Mouse (Mus musculus): Measurements from ENCODE around the gene Foxd1. TPM values are rescaled to one million over a fixed set of nuclear protein-coding genes. Genes with fewer than 3 reads are reported as not detected.

Foxd1 gene
- polyA plus RNA-seq, 1 experiment = not detected

GRCm38 (mm10) chr13:98358424-98359181 is 4.6 kb downstream of the Foxd1 start:
- Histone ChIP-seq H3K4me1 (ENCODE audit: control insufficient read depth) (peaks cover 4% of the 10 kb centered on the region), H3K27me3 (ENCODE audit: control insufficient read depth) (peaks cover 98% of the 10 kb centered on the region), H3K9me3 (ENCODE audit: control insufficient read depth, low read length) (peaks cover 5% of the 10 kb centered on the region; the same call in 1 of the 2 replicates), H3K36me3 (ENCODE audit: control insufficient read depth) (no peaks in the 10 kb centered on the region), H3K4me3 (replicated peaks) (no peak overlapping the region)
- TF ChIP-seq GATA1 (IDR thresholded peaks at IDR 0.05; ENCODE audit: low read length) (no peak), TAL1 (IDR thresholded peaks at IDR 0.05; ENCODE audit: low read length) (no peak)

GRCm38 (mm10) chr13:98359337-98359736 is 5.3 kb downstream of the Foxd1 start:
- Histone ChIP-seq H3K36me3 (ENCODE audit: control insufficient read depth) (no peaks in the 10 kb centered on the region), H3K9me3 (ENCODE audit: control insufficient read depth, low read length) (peaks cover 5% of the 10 kb centered on the region; the same call in 1 of the 2 replicates), H3K4me1 (ENCODE audit: control insufficient read depth) (peaks cover 2% of the 10 kb centered on the region), H3K4me3 (replicated peaks) (no peak overlapping the region), H3K27me3 (ENCODE audit: control insufficient read depth) (peaks cover 98% of the 10 kb centered on the region)
- TF ChIP-seq TAL1 (IDR thresholded peaks at IDR 0.05; ENCODE audit: low read length) = no peak
- no peak for TF ChIP-seq GATA1 (IDR thresholded peaks at IDR 0.05; ENCODE audit: low read length)

GRCm38 (mm10) chr13:98360391-98360790 is 6.3 kb downstream of the Foxd1 start:
- Histone ChIP-seq H3K27me3 (ENCODE audit: control insufficient read depth) (peaks cover 98% of the 10 kb centered on the region), H3K4me1 (ENCODE audit: control insufficient read depth) (no peaks in the 10 kb centered on the region), H3K4me3 (replicated peaks) (no peak overlapping the region), H3K9me3 (ENCODE audit: control insufficient read depth, low read length) (peaks cover 2% of the 10 kb centered on the region; the same call in 1 of the 2 replicates), H3K36me3 (ENCODE audit: control insufficient read depth) (no peaks in the 10 kb centered on the region)
- no peak for TF ChIP-seq GATA1 (IDR thresholded peaks at IDR 0.05; ENCODE audit: low read length)
- no peak for TF ChIP-seq TAL1 (IDR thresholded peaks at IDR 0.05; ENCODE audit: low read length)

GRCm38 (mm10) chr13:98361161-98361560 is 7.1 kb downstream of the Foxd1 start:
- Histone ChIP-seq H3K9me3 (ENCODE audit: control insufficient read depth, low read length) (peaks cover 3% of the 10 kb centered on the region; the same call in 1 of the 2 replicates), H3K36me3 (ENCODE audit: control insufficient read depth) (no peaks in the 10 kb centered on the region), H3K4me1 (ENCODE audit: control insufficient read depth) (no peaks in the 10 kb centered on the region), H3K27me3 (ENCODE audit: control insufficient read depth) (peaks cover 98% of the 10 kb centered on the region), H3K4me3 (replicated peaks) (no peak overlapping the region)
- no peak for TF ChIP-seq GATA1 (IDR thresholded peaks at IDR 0.05; ENCODE audit: low read length)
- TF ChIP-seq TAL1 (IDR thresholded peaks at IDR 0.05; ENCODE audit: low read length) = no peak

- H3K36me3 ChIP-seq (ENCODE audit: control insufficient read depth) = no peaks in the 10 kb centered on the region
- H3K9me3 ChIP-seq (ENCODE audit: control insufficient read depth, low read length) = peaks cover 5% of the 10 kb centered on the region; the same call in 1 of the 2 replicates
- H3K4me1 ChIP-seq (ENCODE audit: control insufficient read depth) = no peaks in the 10 kb centered on the region
- no peak for TF ChIP-seq TAL1 (IDR thresholded peaks at IDR 0.05; ENCODE audit: low read length)
- TF ChIP-seq GATA1 (IDR thresholded peaks at IDR 0.05; ENCODE audit: low read length) = no peak
- H3K4me3 ChIP-seq (replicated peaks) = no peak overlapping the region
- H3K27me3 ChIP-seq (ENCODE audit: control insufficient read depth) = peaks cover 98% of the 10 kb centered on the region
Observed at GRCm38 (mm10) chr13:98363046-98363445, 9.0 kb downstream of the Foxd1 start.

- peaks cover 98% of the 10 kb centered on the region for H3K27me3 ChIP-seq (ENCODE audit: control insufficient read depth)
- H3K9me3 ChIP-seq (ENCODE audit: control insufficient read depth, low read length) = peaks cover 4% of the 10 kb centered on the region; the same call in 1 of the 2 replicates
- no peak for TF ChIP-seq GATA1 (IDR thresholded peaks at IDR 0.05; ENCODE audit: low read length)
- TF ChIP-seq TAL1 (IDR thresholded peaks at IDR 0.05; ENCODE audit: low read length) = no peak
- no peaks in the 10 kb centered on the region for H3K4me1 ChIP-seq (ENCODE audit: control insufficient read depth)
- no peak overlapping the region for H3K4me3 ChIP-seq (replicated peaks)
- no peaks in the 10 kb centered on the region for H3K36me3 ChIP-seq (ENCODE audit: control insufficient read depth)
Observed at GRCm38 (mm10) chr13:98365081-98365480, 11.0 kb downstream of the Foxd1 start.

- no peaks in the 10 kb centered on the region for H3K36me3 ChIP-seq (ENCODE audit: control insufficient read depth)
- TF ChIP-seq GATA1 (IDR thresholded peaks at IDR 0.05; ENCODE audit: low read length) = no peak
- TF ChIP-seq TAL1 (IDR thresholded peaks at IDR 0.05; ENCODE audit: low read length) = no peak
- H3K27me3 ChIP-seq (ENCODE audit: control insufficient read depth) = peaks cover 96% of the 10 kb centered on the region
- no peak overlapping the region for H3K4me3 ChIP-seq (replicated peaks)
- peaks cover 4% of the 10 kb centered on the region; the same call in 1 of the 2 replicates for H3K9me3 ChIP-seq (ENCODE audit: control insufficient read depth, low read length)
- no peaks in the 10 kb centered on the region for H3K4me1 ChIP-seq (ENCODE audit: control insufficient read depth)
Observed at GRCm38 (mm10) chr13:98365766-98366421, 11.9 kb downstream of the Foxd1 start.

GRCm38 (mm10) chr13:98366469-98367275 is 12.6 kb downstream of the Foxd1 start:
- Histone ChIP-seq H3K9me3 (ENCODE audit: control insufficient read depth, low read length) (peaks cover 4% of the 10 kb centered on the region; the same call in 1 of the 2 replicates), H3K4me3 (replicated peaks) (no peak overlapping the region), H3K36me3 (ENCODE audit: control insufficient read depth) (no peaks in the 10 kb centered on the region), H3K27me3 (ENCODE audit: control insufficient read depth) (peaks cover 93% of the 10 kb centered on the region), H3K4me1 (ENCODE audit: control insufficient read depth) (no peaks in the 10 kb centered on the region)
- TF ChIP-seq GATA1 (IDR thresholded peaks at IDR 0.05; ENCODE audit: low read length) (no peak), TAL1 (IDR thresholded peaks at IDR 0.05; ENCODE audit: low read length) (no peak)

All from erythroblast, embryonic 14.5 days (primary cell).